Mouse (Mus musculus) kidney, embryonic 14.5 days (tissue): Measurements from ENCODE around the gene Rbm33. TPM values are rescaled to one million over a fixed set of nuclear protein-coding genes. Genes with fewer than 3 reads are reported as not detected.

Source experiments
- ATAC-seq: fragments of 200-750 bp; cut with Nextera tagmentation; 2 replicates; pipeline ENCODE4 v1.8.0; 2017; ENCODE audit warnings: moderate number of reproducible peaks, mild to moderate bottlenecking, moderate TSS enrichment, moderate library complexity; ENCODE audit not compliant: low FRiP score, low TSS enrichment
- H3K27ac ChIP-seq: fragments of 300-500 bp; sonication (generic); 2 replicates; pipeline ENCODE4 v1.5.1; 2014; ENCODE audit warnings: low read depth, mild to moderate bottlenecking, low read length, moderate library complexity, mixed read lengths
- H3K27me3 ChIP-seq: fragments of 300-500 bp; sonication (generic); 2 replicates; pipeline ENCODE4 v1.6.1; 2014; ENCODE audit warnings: mild to moderate bottlenecking, low read length; ENCODE audit not compliant: control insufficient read depth, insufficient read depth
- H3K36me3 ChIP-seq: fragments of 300-500 bp; sonication (generic); 2 replicates; pipeline ENCODE4 v1.6.1; 2014; ENCODE audit warnings: low read length, mixed read lengths; ENCODE audit not compliant: control insufficient read depth, insufficient read depth
- H3K4me1 ChIP-seq: fragments of 300-500 bp; sonication (generic); 2 replicates; pipeline ENCODE4 v1.6.1; 2014; ENCODE audit warnings: low read length, mixed read lengths; ENCODE audit not compliant: control insufficient read depth, insufficient read depth
- H3K4me2 ChIP-seq: fragments of 300-500 bp; sonication (generic); replicated peaks from 2 replicates; pipeline ENCODE4 v1.6.1; 2014; ENCODE audit warnings: low read depth, mild to moderate bottlenecking, low read length
- H3K4me3 ChIP-seq: fragments of 300-500 bp; sonication (generic); 2 replicates; pipeline ENCODE4 v1.5.1; 2014; ENCODE audit warnings: mild to moderate bottlenecking, low read length
- H3K9ac ChIP-seq: fragments of 300-500 bp; sonication (generic); 2 replicates; pipeline ENCODE4 v1.6.1; 2014; ENCODE audit warnings: low read depth, mild to moderate bottlenecking, low read length, moderate library complexity
- H3K9me3 ChIP-seq: fragments of 300-500 bp; sonication (generic); 2 replicates; pipeline ENCODE4 v1.6.1; 2016; ENCODE audit warnings: low read length; ENCODE audit not compliant: control insufficient read depth
- WGBS: fragments of 180-500 bp; shearing (Covaris S2); extraction: QIAGEN DNeasy Blood & Tissue Kit; methylation state at CpG from one replicate; pipeline ENCODE4 v1.1.7; 2014; 5-methylcytosine and 5-hydroxymethylcytosine counted together
- polyA plus RNA-seq: library from polyadenylated mRNA; unstranded; fragments of >200 nt; fragmentation: Nextera tagmentation; extraction: Ambion mirVana; gene quantifications from 2 replicates; pipeline ENCODE4 v1.2.1, GENCODE M21; 2014

The Rbm33 gene
- polyA plus RNA-seq, 1 experiment from 2014 or later = 25.4 TPM

DNA sequence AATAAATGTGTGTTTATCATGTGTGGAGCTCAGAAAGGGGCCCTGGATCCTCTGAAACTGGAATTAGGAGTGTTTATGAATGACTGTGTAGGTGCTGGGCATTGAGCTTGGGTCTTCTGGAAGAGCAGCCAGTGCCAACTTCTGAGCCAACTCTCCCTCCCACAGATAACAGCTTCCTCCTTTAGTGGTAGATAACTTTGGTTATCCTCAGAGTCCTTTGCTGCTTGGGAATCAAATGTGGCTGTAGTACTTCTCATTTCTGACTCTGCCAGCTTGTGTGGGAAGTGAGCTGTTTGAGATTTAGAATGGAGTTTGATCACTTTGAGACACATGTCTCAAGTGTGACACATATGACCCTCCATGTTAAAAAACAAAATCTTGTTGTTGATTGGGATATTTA lies 38.7 kb downstream of the Rbm33 start:
- no peak for ATAC-seq
- Histone ChIP-seq H3K27me3 (no peaks in the 10 kb centered on the region), H3K4me2 (no peak overlapping the region), H3K27ac (no peak overlapping the region), H3K9me3 (no peaks in the 10 kb centered on the region), H3K9ac (no peak overlapping the region), H3K4me3 (no peak overlapping the region), H3K36me3 (peaks cover 65% of the 10 kb centered on the region), H3K4me1 (no peaks in the 10 kb centered on the region)

DNA sequence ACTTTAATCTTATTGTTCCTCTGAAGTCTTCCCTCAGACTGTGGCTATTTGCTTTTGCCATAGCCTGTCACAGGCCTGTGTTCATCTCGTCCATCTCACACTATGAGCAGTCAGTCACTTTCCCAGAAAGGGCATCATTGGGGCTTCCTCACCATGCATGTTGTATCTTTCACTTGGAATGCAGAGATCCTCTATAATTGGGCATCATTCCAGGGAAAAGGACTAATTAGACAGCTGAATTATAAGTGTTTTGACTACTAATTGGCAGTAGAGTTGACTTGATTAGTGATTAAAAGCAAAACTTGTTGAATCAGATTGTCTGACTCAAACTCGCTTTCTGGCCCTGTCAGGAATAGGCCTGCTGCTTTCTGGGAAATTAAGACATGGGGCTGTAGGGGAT lies 43.8 kb downstream of the Rbm33 start:
- H3K36me3 ChIP-seq = peaks cover 86% of the 10 kb centered on the region
- H3K27me3 ChIP-seq = no peaks in the 10 kb centered on the region
- H3K4me1 ChIP-seq = no peaks in the 10 kb centered on the region
- ATAC-seq = no peak
- H3K9ac ChIP-seq = no peak overlapping the region
- no peak overlapping the region for H3K27ac ChIP-seq
- no peaks in the 10 kb centered on the region for H3K9me3 ChIP-seq
- H3K4me3 ChIP-seq = no peak overlapping the region
- WGBS = 94% methylated on average over 2 of the region's 2 CpGs
- H3K4me2 ChIP-seq = no peak overlapping the region

GRCm38 (mm10) chr5:28368056-28368455 lies 51.1 kb downstream of the Rbm33 start:
- peaks cover 64% of the 10 kb centered on the region for H3K36me3 ChIP-seq
- no peak for ATAC-seq
- 84% methylated on average over 2 of the region's 2 CpGs for WGBS

DNA sequence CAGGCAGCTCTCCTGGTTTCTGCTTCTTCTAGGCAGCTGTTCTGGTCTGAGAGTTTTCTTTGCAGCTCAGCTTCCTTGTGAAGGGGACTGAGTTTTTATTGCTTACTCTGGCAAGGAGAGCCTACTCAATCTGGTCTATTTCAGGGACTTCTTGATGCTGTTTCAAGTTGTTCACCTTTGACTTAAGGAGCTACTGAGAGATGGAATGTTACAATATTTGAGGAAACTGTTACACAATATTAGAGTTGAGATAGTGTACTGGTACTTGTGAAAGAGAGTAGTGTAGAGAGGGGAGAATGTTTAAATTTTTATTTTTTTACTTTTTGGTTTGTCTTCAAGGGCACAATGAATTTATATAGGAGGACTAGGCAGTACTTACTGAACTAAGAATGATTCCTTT lies 53.9 kb downstream of the Rbm33 start:
- H3K27ac ChIP-seq = no peak overlapping the region
- peaks cover 44% of the 10 kb centered on the region; the same call in 1 of the 2 replicates for H3K36me3 ChIP-seq
- no peak overlapping the region for H3K4me2 ChIP-seq
- H3K27me3 ChIP-seq = no peaks in the 10 kb centered on the region
- no peak overlapping the region for H3K4me3 ChIP-seq
- H3K9ac ChIP-seq = no peak overlapping the region
- no peaks in the 10 kb centered on the region for H3K4me1 ChIP-seq
- H3K9me3 ChIP-seq = no peaks in the 10 kb centered on the region
- ATAC-seq = no peak

More at GRCm38 (mm10) chr5:28368056-28368455, 51.1 kb downstream of the Rbm33 start:
- H3K4me1 ChIP-seq = no peaks in the 10 kb centered on the region
- H3K27me3 ChIP-seq = no peaks in the 10 kb centered on the region
- H3K27ac ChIP-seq = no peak overlapping the region
- H3K4me3 ChIP-seq = no peak overlapping the region
- no peak overlapping the region for H3K4me2 ChIP-seq
- H3K9me3 ChIP-seq = no peaks in the 10 kb centered on the region
- no peak overlapping the region for H3K9ac ChIP-seq

DNA sequence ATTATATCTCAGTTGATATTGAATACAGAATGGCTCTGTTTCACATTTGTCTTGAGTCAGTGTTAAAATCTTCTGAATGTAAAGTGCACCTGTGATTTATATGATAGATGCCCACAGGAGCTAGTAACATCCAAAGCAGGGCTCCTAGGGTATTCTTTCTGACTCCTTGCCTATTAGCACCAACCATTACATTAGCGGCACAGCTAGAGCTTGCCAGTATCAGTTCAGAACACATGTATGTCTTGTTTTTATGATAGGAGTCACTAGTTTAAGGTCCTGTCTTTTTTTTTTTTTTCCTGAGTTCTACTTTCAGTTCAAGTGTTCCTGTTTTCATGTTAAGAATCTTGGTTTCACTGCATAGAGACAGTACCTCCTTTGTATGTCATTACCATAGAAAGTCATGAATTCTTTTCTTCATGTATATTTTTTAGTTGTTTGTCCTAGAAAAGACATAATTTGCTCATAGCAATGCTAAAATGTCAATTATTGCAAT lies 55.3 kb downstream of the Rbm33 start:
- Histone ChIP-seq H3K9ac (no peak overlapping the region), H3K27me3 (no peaks in the 10 kb centered on the region), H3K4me3 (no peak overlapping the region), H3K36me3 (peaks cover 40% of the 10 kb centered on the region; the same call in 1 of the 2 replicates), H3K27ac (no peak overlapping the region), H3K4me1 (no peaks in the 10 kb centered on the region), H3K9me3 (no peaks in the 10 kb centered on the region), H3K4me2 (no peak overlapping the region)
- ATAC-seq = no peak
- WGBS = 91% methylated on average over 1 of the region's 1 CpGs

DNA sequence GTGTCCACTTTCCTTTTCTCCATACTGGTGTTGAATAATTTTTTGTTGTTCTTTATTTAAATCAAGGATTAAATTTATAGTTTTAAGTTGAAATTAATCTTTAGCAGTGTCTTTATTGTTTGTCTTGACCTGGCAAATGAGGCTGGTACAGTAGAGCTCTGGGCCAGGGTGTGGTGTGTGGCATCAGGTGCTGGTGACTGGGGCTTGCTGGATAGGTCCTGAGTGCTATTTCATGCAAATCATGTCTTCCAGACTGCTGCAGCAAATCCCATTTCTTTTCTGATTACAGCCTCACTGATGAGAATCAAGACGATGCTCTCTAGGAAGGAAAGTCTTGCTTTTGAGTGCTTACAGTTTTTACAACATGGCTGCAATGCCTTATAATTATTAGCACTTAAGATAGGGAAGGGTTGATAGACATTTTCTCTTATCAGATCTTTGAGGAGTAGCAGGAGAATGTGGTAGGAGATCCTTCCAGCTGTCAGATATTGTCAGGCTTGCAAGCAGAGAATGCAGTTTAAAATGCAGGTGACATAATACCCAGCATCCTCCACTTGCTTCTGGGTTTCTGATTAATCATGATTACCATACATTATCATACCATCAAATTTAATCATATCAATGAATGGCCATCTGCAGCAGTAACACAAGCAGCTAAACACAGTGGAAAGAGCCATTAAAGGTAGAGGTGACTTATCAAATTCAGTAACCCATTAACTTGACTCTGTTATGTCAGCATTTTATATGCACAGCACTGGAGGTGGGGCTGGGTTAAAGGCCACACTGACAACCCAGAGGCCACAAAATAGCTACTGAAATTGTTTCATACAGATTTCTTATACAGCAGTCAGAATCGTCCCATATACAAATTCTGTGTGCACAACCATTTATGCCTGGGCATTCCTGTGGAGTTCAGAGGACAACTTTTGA lies 56.8 kb downstream of the Rbm33 start:
- Histone ChIP-seq H3K4me2 (no peak overlapping the region), H3K9me3 (no peaks in the 10 kb centered on the region), H3K9ac (no peak overlapping the region), H3K27me3 (no peaks in the 10 kb centered on the region), H3K27ac (no peak overlapping the region), H3K4me1 (no peaks in the 10 kb centered on the region), H3K36me3 (peaks cover 36% of the 10 kb centered on the region), H3K4me3 (no peak overlapping the region)
- no peak for ATAC-seq
- WGBS = 95% methylated on average over 2 of the region's 2 CpGs

- Histone ChIP-seq H3K36me3 (peaks cover 33% of the 10 kb centered on the region), H3K4me1 (no peaks in the 10 kb centered on the region), H3K9ac (no peak overlapping the region), H3K27me3 (no peaks in the 10 kb centered on the region), H3K4me3 (no peak overlapping the region), H3K9me3 (no peaks in the 10 kb centered on the region), H3K4me2 (no peak overlapping the region), H3K27ac (no peak overlapping the region)
- ATAC-seq = no peak
Observed at GRCm38 (mm10) chr5:28377299-28377698, 60.4 kb downstream of the Rbm33 start.

DNA sequence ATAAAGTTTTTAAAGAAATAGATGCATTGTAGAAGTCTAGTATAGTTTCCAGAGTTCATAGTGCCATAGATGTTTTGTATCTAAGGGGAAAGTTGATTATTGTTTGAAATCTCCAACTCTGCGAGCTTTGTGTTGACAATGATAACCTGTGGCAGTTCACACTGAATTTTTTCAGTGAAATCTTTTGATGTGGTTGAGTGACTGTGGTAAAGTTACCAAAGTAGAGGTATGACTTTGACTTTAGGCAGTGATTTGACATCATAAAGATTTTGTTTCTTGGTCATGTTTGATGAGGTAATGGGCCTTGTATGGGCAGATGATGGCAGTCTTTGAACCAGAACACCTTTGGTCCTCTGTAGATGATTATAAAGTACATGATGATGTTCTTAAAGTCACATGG lies 65.4 kb downstream of the Rbm33 start:
- Histone ChIP-seq H3K4me3 (no peak overlapping the region), H3K36me3 (peaks cover 33% of the 10 kb centered on the region), H3K9ac (no peak overlapping the region), H3K4me1 (no peaks in the 10 kb centered on the region), H3K27me3 (no peaks in the 10 kb centered on the region), H3K27ac (no peak overlapping the region), H3K9me3 (no peaks in the 10 kb centered on the region), H3K4me2 (no peak overlapping the region)
- no peak for ATAC-seq
- WGBS = 94% methylated on average over 1 of the region's 1 CpGs

- H3K9ac ChIP-seq = no peak overlapping the region
- H3K36me3 ChIP-seq = peaks cover 57% of the 10 kb centered on the region
- H3K9me3 ChIP-seq = no peaks in the 10 kb centered on the region
- H3K4me3 ChIP-seq = no peak overlapping the region
- WGBS = 96% methylated on average over 3 of the region's 3 CpGs
- H3K4me1 ChIP-seq = no peaks in the 10 kb centered on the region
- H3K4me2 ChIP-seq = no peak overlapping the region
- no peaks in the 10 kb centered on the region for H3K27me3 ChIP-seq
- no peak for ATAC-seq
- no peak overlapping the region for H3K27ac ChIP-seq
Observed at GRCm38 (mm10) chr5:28386783-28387182, 69.9 kb downstream of the Rbm33 start.
